Mouse (Mus musculus): Measurements from ENCODE around the gene Faf2. TPM values are rescaled to one million over a fixed set of nuclear protein-coding genes. Genes with fewer than 3 reads are reported as not detected.

Gene Faf2
- polyA plus RNA-seq, 1 experiment from 2014 or later: 83.5 TPM

- Histone ChIP-seq H3K9me3 (ENCODE audit: control insufficient read depth, low read length) (no peaks in the 10 kb centered on the region), H3K4me3 (ENCODE audit: low read depth, low read length) (no peak overlapping the region), H3K36me3 (ENCODE audit: control insufficient read depth, insufficient read depth, low read length) (peaks cover 27% of the 10 kb centered on the region), H3K9ac (ENCODE audit: low read length) (no peak overlapping the region), H3K4me1 (replicated peaks; ENCODE audit: control insufficient read depth, insufficient read depth, low read length) (peaks cover 5% of the 10 kb centered on the region), H3K4me2 (ENCODE audit: low read depth, low read length, severe bottlenecking) (no peak overlapping the region), H3K27me3 (ENCODE audit: control insufficient read depth, insufficient read depth, low read length) (no peaks in the 10 kb centered on the region), H3K27ac (ENCODE audit: low read depth, low read length) (no peak overlapping the region)
- ATAC-seq (replicated peaks; ENCODE audit: low FRiP score) (no peak; the same call in 1 of the 2 replicates), DNase-seq (ENCODE audit: low spot score) (no peak)
- WGBS: 85% methylated on average over 17 of the region's 17 CpGs
Observed at GRCm38 (mm10) chr13:54680184-54680853, 58.7 kb downstream of the Faf2 start.

GRCm38 (mm10) chr13:54681291-54681690 lies 59.7 kb downstream of the Faf2 start:
- no peaks in the 10 kb centered on the region for H3K9me3 ChIP-seq (ENCODE audit: control insufficient read depth, low read length)
- no peak overlapping the region for H3K27ac ChIP-seq (ENCODE audit: low read depth, low read length)
- peaks cover 27% of the 10 kb centered on the region for H3K36me3 ChIP-seq (ENCODE audit: control insufficient read depth, insufficient read depth, low read length)
- DNase-seq (ENCODE audit: low spot score) (no peak), ATAC-seq (replicated peaks; ENCODE audit: low FRiP score) (no peak)
- no peak overlapping the region for H3K4me2 ChIP-seq (ENCODE audit: low read depth, low read length, severe bottlenecking)
- H3K4me1 ChIP-seq (replicated peaks; ENCODE audit: control insufficient read depth, insufficient read depth, low read length): peaks cover 11% of the 10 kb centered on the region
- no peaks in the 10 kb centered on the region for H3K27me3 ChIP-seq (ENCODE audit: control insufficient read depth, insufficient read depth, low read length)
- WGBS: 88% methylated on average over 8 of the region's 8 CpGs
- no peak overlapping the region for H3K9ac ChIP-seq (ENCODE audit: low read length)
- H3K4me3 ChIP-seq (ENCODE audit: low read depth, low read length): no peak overlapping the region

GRCm38 (mm10) chr13:54683301-54683700 lies 61.7 kb downstream of the Faf2 start:
- ATAC-seq (replicated peaks; ENCODE audit: low FRiP score): no peak
- no peak overlapping the region for H3K4me3 ChIP-seq (ENCODE audit: low read depth, low read length)
- H3K27ac ChIP-seq (ENCODE audit: low read depth, low read length): no peak overlapping the region
- no peaks in the 10 kb centered on the region for H3K27me3 ChIP-seq (ENCODE audit: control insufficient read depth, insufficient read depth, low read length)
- H3K9me3 ChIP-seq (ENCODE audit: control insufficient read depth, low read length): no peaks in the 10 kb centered on the region
- H3K36me3 ChIP-seq (ENCODE audit: control insufficient read depth, insufficient read depth, low read length): peaks cover 27% of the 10 kb centered on the region
- WGBS: 98% methylated on average over 3 of the region's 3 CpGs
- H3K4me2 ChIP-seq (ENCODE audit: low read depth, low read length, severe bottlenecking): no peak overlapping the region
- DNase-seq (ENCODE audit: low spot score): no peak
- peaks cover 11% of the 10 kb centered on the region for H3K4me1 ChIP-seq (replicated peaks; ENCODE audit: control insufficient read depth, insufficient read depth, low read length)
- H3K9ac ChIP-seq (ENCODE audit: low read length): no peak overlapping the region

GRCm38 (mm10) chr13:54684140-54684896 lies 62.7 kb downstream of the Faf2 start:
- no peak overlapping the region for H3K27ac ChIP-seq (ENCODE audit: low read depth, low read length)
- peaks cover 27% of the 10 kb centered on the region for H3K36me3 ChIP-seq (ENCODE audit: control insufficient read depth, insufficient read depth, low read length)
- H3K4me3 ChIP-seq (ENCODE audit: low read depth, low read length): no peak overlapping the region
- H3K27me3 ChIP-seq (ENCODE audit: control insufficient read depth, insufficient read depth, low read length): no peaks in the 10 kb centered on the region
- H3K4me2 ChIP-seq (ENCODE audit: low read depth, low read length, severe bottlenecking): no peak overlapping the region
- H3K9me3 ChIP-seq (ENCODE audit: control insufficient read depth, low read length): no peaks in the 10 kb centered on the region
- DNase-seq (ENCODE audit: low spot score): no peak
- 71% methylated on average over 3 of the region's 3 CpGs for WGBS
- H3K9ac ChIP-seq (ENCODE audit: low read length): no peak overlapping the region
- ATAC-seq (replicated peaks; ENCODE audit: low FRiP score): no peak
- peaks cover 11% of the 10 kb centered on the region for H3K4me1 ChIP-seq (replicated peaks; ENCODE audit: control insufficient read depth, insufficient read depth, low read length)

GRCm38 (mm10) chr13:54685174-54685573 lies 63.6 kb downstream of the Faf2 start:
- no peaks in the 10 kb centered on the region for H3K27me3 ChIP-seq (ENCODE audit: control insufficient read depth, insufficient read depth, low read length)
- H3K9ac ChIP-seq (ENCODE audit: low read length): peak overlapping the region; percentile 99
- H3K27ac ChIP-seq (ENCODE audit: low read depth, low read length): no peak overlapping the region
- ATAC-seq (replicated peaks; ENCODE audit: low FRiP score) (no peak), DNase-seq (ENCODE audit: low spot score) (peak; percentile 71)
- H3K9me3 ChIP-seq (ENCODE audit: control insufficient read depth, low read length): no peaks in the 10 kb centered on the region
- 35% methylated on average over 2 of the region's 2 CpGs for WGBS
- H3K4me2 ChIP-seq (ENCODE audit: low read depth, low read length, severe bottlenecking): peak overlapping the region; percentile 87
- H3K4me3 ChIP-seq (ENCODE audit: low read depth, low read length): peak overlapping the region; percentile 95
- peaks cover 25% of the 10 kb centered on the region for H3K36me3 ChIP-seq (ENCODE audit: control insufficient read depth, insufficient read depth, low read length)
- peaks cover 11% of the 10 kb centered on the region for H3K4me1 ChIP-seq (replicated peaks; ENCODE audit: control insufficient read depth, insufficient read depth, low read length)

- WGBS: 9% methylated on average over 19 of the region's 19 CpGs
- Histone ChIP-seq H3K27me3 (ENCODE audit: control insufficient read depth, insufficient read depth, low read length) (no peaks in the 10 kb centered on the region), H3K36me3 (ENCODE audit: control insufficient read depth, insufficient read depth, low read length) (peaks cover 18% of the 10 kb centered on the region), H3K4me3 (ENCODE audit: low read depth, low read length) (peak overlapping the region; percentile 95), H3K4me1 (replicated peaks; ENCODE audit: control insufficient read depth, insufficient read depth, low read length) (peaks cover 11% of the 10 kb centered on the region), H3K9ac (ENCODE audit: low read length) (peak overlapping the region; percentile 99), H3K9me3 (ENCODE audit: control insufficient read depth, low read length) (no peaks in the 10 kb centered on the region), H3K4me2 (ENCODE audit: low read depth, low read length, severe bottlenecking) (peak overlapping the region; percentile 87), H3K27ac (ENCODE audit: low read depth, low read length) (peak overlapping the region; percentile 96)
- peak; percentile 61 for DNase-seq (ENCODE audit: low spot score)
- ATAC-seq (replicated peaks; ENCODE audit: low FRiP score): no peak
Observed at GRCm38 (mm10) chr13:54686139-54687053, 64.8 kb downstream of the Faf2 start.

GRCm38 (mm10) chr13:54687096-54687495 lies 65.5 kb downstream of the Faf2 start:
- peaks cover 14% of the 10 kb centered on the region for H3K36me3 ChIP-seq (ENCODE audit: control insufficient read depth, insufficient read depth, low read length)
- H3K9me3 ChIP-seq (ENCODE audit: control insufficient read depth, low read length): no peaks in the 10 kb centered on the region
- WGBS: under 1% methylated on average over 32 of the region's 35 CpGs
- H3K27ac ChIP-seq (ENCODE audit: low read depth, low read length): peak overlapping the region; percentile 96
- H3K4me3 ChIP-seq (ENCODE audit: low read depth, low read length): peak overlapping the region; percentile 95
- H3K4me2 ChIP-seq (ENCODE audit: low read depth, low read length, severe bottlenecking): peak overlapping the region; percentile 87
- H3K27me3 ChIP-seq (ENCODE audit: control insufficient read depth, insufficient read depth, low read length): no peaks in the 10 kb centered on the region
- peaks cover 15% of the 10 kb centered on the region for H3K4me1 ChIP-seq (replicated peaks; ENCODE audit: control insufficient read depth, insufficient read depth, low read length)
- DNase-seq (ENCODE audit: low spot score) (peak; percentile 90), ATAC-seq (replicated peaks; ENCODE audit: low FRiP score) (peak; percentile 72)
- peak overlapping the region; percentile 99 for H3K9ac ChIP-seq (ENCODE audit: low read length)
